Mouse (Mus musculus): ENCODE measurements at regions not wholly inside any gene's neighbourhood (a gene's known extent, or its start where the extent isn't known, plus 50 kb on each side); places are given as distances from the start of the nearest gene placed in this dataset.

DNA sequence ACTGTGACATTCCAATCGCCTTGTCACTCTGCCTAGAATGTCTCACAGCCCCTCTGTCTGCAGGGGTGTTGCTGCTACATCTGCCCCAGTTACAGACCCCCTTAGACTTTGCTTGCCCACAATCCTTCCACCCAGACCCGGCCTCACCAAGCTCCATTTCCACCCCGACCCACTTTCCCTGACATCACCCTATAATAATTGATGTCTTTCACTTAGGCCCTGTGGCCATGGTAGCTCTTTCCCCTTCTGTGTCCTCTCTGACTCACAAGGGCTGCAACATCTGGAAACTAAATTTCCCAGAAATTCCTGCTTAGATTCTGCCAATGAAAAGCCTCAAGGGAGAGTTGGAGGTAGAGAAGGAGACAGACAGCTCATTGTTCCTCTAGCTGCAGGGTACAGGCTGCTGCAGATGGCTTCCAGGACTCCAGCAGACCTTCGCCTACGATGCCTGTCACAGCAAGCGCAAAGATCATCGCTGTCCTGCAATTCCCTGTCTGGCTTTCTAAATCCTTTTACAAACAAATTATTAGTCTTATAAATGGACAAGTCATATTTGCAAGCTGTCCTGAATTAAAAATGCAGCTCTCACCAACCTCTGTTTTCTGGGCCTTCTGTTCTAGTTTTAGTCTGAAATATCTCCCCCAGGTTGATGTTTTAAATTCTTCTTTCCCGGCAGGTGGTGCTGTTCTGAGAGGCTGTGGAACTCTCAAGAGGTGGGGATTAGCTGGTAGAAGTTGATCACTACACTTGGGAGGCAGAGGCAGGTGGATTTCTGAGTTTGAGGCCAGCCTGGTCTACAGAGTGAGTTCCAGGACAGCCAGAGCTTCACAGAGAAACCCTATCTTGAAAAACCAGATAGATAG, 104.9 kb upstream of the Oxgr1 start:
- DNase-seq: no peak

DNA sequence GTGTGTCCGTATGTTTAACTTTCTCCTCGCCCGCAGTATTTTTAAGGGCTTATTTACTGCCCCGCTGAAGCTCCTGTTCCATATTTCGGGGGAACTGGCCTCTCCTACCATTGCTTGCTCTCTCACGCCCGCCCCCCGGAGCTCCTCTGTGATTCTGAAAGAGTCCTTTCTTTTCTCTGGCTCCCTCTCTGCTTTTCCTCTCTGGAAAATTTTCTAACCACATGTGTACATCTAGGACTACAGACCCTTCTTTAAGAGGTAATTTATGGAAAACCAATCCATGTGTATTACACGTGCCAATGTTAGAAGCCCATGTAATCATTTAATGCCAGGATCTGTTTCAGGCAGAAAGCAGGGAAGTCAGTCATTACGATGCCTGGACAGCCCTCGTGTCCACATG, 106.6 kb upstream of the Oxgr1 start:
- DNase-seq: no peak

DNA sequence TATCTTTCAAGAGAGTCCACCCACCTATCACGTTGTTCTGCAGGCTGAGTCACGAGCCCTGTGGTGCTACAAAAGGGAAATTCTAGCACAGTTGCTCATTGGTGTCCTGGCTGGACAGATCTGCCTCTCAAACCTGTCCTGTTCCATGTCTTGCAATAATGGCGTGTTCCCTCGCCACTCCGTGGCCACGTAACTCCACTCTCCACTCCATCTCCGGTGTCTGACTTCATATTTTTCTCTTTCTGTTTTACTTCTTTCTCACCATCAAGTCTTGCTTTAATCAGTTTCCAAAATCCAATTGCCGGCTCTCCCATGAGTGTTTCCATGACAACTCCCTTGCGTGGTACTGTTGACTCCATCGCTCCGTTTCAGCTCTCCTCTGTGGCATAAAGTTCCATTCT, 107.1 kb upstream of the Oxgr1 start:
- DNase-seq: no peak

DNA sequence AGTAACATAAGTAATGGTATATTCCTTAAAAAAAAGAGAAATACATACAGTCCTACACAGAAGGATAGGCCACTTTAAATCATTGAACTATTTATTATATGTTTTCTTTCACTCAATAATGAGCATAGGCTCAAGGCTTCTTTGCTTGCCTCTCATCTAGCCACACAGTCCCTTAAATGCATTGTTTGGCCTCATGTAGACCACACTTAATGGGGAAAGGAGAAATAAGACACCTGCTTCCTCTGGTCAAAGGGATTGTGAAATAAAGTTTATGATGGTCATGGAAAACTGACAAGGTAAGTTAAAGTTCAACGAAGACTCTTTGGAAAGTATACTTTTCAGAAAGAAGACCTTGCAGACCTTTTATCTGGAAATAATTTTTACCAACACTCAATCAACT, 108.4 kb upstream of the Oxgr1 start:
- no peak for DNase-seq

DNA sequence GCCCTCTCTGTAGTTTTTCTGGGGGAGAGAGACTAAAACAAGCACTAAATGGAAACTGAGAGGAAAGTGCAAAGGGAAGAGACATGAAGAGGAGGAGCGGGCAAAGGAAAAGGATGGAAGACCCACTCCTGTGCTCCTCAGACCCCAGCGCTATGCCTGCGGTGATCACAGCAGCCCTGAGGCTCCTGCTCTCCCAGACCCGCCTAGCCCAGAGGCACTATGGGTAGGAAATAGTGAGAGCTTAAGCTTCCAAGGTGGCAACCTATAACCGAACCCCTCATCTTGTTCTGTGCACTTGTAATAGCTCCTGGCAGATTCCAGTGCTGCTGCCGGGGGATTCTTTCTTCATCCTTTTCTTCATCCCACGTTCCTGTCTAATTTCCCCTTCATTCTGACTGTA, 112.2 kb upstream of the Oxgr1 start:
- no peak for DNase-seq

DNA sequence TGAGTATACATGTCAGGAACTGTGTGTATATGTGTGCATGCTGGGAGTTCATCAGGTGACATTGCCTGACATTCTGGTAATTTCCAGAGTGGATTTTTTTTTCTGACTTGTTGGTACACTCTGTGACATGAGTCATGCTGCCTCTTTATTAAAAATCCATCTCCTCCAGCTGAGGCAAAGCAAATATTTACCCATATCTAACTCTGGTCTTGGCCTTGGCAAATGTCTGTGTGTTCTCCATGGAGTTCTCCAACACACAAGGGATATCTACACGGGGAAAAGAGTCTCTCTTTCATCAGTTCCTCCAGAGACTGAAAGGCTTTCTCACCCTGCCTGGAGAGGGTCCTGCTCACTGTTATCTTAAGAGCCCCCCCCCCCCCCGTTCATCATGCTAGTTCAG, 111.3 kb upstream of the Mbnl2 start:
- no peak for DNase-seq

DNA sequence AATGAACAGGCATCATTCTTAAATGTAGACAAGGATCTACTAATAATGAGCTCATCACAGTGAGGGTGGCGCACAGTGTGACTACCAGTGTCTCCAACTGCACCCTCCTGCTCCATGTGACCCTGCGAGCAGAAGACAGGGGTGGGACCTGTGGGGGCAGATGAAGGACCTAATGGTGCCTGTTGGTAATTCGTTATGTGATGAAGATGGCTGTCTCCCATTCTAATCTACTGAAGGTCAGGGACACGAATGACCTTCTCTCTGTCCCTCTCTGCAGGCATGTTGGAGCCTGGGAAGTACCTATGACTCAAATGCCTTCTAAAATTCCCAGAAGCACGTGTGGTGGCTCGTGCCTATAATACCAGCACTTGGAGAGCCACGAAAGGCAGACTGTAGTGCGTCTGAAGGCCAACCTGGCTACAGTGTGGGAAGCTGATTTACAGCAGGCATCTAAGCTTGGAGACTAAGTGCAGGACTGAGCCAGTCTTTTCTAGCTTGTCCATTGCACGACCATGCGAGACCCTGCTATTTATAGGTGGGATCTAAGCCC, 109.9 kb upstream of the Mbnl2 start:
- no peak for DNase-seq

DNA sequence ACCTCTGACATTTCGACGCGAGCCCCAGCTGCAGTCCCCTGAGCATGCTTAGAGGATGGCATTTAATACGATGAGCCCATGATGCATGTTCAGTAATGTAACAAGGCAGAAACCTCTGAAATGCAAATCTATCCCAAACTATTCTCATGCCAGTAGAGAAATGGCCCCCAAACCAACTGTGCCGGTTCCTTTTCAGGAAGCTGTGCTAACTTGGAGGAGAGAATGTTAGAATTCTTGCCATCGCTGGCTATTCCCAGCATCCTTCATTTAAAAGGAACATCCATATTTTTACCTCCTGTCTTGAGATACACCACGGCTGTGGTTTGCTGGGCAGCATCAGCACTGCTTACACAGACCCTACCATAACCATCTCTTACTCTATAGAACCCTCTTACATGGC, 104.7 kb upstream of the Mbnl2 start:
- DNase-seq: no peak

DNA sequence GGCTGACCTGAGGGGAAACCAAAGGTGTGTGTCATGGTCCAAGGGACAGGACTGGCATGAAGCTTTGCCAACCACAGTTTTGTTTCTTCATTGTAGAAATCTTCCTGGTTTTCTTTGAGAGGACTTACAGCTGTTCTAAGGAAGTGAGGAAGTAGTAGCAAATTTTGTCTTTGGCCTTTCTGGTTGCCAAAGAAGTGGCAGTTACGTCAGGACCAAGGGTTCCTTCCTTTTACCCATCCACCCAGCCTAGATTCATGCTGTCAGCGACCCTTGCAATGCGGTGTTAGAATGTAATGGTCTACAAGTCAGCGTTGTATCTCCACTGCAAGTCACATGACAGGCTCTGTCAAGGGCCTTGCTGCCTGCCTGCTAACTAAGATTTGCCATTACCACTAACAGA, 103.4 kb upstream of the Mbnl2 start:
- DNase-seq: no peak

DNA sequence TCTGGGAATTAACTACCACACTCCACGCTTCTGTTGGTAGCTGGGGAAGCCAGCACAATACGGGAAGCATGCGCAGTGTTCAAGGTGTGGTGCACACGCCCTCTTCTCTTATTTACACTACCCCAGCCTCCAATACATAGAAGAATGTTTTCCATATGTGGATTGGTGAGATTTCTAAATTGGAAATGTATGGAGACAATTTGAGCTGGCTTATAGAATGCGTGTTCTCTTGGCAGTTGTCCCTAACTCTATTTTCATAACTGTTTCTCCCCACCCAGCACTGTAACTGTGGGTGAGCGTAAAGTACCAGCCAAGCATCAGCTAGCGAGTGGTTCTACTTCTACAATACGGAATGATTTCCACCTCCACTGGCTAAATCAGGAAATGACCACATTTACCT, 102.6 kb upstream of the Mbnl2 start:
- no peak for DNase-seq

DNA sequence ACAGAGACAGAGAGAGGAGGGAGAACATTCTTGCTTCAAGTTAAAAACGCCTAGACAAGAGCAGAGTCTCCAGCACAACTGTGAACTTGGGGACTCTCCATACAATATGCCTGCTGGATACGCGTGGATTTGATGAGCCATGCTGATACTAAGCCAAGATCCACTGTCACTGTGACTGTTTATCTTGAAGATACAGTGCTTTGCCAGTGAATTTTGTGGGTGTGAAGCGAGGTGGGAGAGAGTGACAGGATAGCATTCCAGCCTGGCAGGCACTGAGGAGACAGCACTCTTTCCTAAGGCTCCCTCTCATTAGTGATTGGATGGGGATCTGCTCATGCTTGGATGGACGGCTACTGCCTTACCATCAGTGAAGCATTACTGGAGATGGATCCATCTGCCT, 100.9 kb upstream of the Mbnl2 start:
- DNase-seq: no peak

DNA sequence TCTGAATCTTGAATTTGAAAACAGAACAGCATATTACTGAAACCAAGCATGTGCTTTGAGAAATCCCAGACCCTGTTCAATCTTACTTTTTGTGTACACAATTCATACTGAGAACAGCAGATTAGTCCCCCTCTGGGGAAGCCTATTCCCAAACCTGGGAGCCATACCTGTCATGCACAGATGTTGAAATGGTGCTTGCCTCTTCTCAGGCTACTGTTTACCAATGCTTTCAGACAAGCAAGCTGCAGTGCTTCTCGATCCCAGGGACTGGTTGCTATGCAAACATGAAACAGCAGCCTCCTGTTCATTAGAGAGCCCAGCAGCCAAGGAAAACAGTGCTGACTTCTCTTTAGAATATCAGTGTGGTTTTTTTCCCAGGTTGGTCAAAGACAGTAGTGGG, 80.3 kb upstream of the Mbnl2 start:
- DNase-seq: no peak

DNA sequence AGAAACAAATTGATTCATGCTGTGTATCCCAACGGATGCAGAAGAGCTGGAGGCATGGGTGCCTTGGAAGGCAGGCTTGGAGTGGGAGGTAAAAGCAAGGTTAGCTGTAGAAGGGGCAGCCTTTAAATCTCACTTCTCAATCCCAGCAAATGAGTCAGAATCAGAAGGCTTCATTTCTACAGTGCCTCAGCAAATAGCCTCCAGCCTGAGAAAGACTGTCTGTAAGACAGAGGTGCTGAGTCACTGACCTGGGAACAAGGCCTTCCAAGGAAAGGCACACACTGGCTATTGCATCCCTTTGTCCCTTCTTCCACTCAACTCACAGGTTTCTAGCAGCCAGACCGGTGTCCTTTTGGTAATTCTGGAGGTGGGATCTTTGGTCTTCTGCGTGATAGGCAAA, 63.7 kb upstream of the Mbnl2 start:
- DNase-seq: no peak

DNA sequence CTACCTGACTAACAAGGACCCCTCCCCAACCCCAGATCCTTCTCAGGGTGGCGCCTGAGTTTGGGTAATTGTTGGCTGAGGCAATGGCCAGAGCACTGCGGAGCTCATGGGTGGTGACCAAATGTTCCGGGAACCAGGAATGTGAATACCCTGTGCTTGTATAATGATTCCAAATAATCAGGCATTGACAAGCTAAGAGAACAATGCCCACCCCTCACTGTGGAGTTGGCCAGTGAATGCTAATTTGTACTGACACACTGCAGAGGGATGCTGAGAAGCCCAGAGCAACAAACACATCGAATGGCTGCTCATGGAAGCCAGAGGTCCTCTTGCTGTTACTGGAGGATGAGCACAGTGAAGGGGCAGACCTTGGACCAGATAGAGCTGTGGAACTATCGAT, 62.8 kb upstream of the Mbnl2 start:
- DNase-seq: no peak

DNA sequence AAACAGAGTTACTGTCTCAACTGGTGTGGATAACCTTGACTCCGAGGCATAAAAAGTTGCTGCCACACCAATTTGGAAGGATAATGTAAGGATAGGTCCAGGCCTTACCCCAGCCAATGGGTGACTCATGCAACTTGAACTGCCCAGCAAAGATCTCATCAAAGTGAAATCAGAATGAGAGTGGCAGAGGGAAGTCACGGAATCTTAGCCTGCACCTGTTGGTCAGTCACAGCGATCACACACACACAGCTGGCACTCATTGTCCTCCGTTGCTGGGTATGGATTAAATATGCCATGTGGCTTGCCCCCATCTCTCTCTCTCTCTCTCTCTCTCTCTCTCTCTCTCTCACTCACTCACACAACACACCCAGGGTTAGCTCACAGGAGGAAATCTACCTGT, 56.2 kb upstream of the Mbnl2 start:
- DNase-seq: no peak

DNA sequence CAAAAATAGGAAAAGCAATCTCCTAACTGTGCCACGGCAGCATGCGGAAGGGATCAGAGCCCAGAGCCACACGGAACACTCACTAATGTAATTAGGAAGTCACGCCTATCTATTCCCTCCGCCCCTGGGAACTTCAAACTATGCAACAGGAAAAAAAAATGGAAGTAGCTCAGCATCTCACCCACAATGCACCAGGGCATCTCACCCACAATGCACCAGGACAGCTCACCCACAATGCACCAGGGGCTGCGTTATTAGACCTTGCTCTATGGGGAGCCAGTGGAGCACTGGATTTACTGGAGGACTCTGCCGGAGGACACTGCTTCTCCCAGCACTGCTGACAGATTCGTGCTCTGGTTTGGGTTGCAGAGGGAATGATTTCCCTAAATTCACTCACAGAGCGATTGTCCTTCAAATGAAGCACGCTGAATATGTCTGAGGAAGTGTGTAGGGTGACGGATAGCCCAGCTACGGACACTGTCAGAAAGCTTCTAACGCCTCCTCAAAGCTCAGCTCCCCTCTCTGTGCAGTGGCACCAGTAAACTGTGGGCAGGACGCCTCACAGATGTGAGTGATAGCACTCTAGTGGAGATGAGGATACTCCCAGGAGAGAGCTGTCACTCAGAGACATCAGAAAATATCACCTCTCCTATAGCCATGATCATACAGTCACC, 51.8 kb upstream of the Mbnl2 start:
- no peak for DNase-seq

DNA sequence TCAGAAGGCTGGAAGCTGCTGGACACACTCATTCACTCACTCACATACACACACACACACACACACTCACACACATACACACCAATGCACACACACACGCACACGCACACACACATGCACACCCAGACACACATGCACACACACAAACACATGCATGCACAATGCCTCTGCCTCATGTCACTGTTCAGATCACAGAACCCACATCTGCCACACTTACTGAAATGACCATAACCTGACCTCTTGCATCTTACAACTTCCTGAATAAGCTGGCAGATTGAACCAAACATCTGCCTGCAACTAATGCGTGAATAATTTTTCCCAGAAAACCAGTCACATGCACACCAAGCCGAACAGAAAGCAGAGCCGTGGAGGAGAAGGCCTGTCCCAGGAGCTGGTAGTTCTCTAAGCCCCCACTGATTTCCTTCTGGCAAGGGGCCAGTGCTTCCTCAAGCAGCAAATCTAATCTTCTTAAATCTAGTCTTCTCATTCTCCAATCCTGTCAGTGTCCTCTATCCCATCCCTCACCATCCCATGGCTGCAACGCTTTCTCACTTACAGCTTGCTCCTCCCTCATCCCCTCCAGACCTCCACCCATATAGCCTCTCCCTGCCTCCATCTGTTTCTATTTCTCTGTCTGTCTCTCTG, 51.1 kb upstream of the Mbnl2 start:
- DNase-seq: no peak

DNA sequence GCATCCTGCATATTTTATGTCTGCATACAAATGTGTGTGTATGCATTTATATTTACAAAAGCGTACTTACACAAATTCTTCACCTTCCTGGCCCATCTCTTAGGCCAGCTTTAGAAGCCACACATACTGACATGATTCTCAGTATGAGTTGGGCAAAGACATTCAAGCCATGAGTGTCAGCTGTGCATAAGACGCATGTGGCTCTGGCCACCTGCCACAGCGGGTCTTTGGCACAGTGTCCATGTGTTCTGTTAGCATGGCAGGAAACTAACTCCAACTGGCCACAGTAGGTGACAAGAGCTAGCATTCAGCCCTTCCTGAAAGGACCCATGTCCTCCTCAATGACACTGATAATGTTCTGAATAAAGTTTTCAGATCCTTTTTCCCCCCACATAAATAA, 49.8 kb upstream of the Mbnl2 start:
- DNase-seq: no peak

Measured in cerebellum, adult 11 months (tissue).